Mouse (Mus musculus): ENCODE data around the gene Gm11034.

Gene Gm11034

GRCm38 (mm10) chr8:72213536-72213935, at the start of gene Gm11034:
TSS of gene Gm11034 (minus strand) at chr8:72213636.
- DNase-seq = no peak

GRCm38 (mm10) chr8:72262756-72263155, 49.3 kb upstream of the Gm11034 start:
- no peak for DNase-seq

- DNase-seq = no peak
These were observed 48.4 kb upstream of the Gm11034 start for GRCm38 (mm10) chr8:72261872-72262271.

- DNase-seq = no peak
These were observed 48.0 kb upstream of the Gm11034 start for GRCm38 (mm10) chr8:72261431-72261830.

GRCm38 (mm10) chr8:72261019-72261418, 47.6 kb upstream of the Gm11034 start:
- peak; percentile 36 for DNase-seq

- no peak for DNase-seq
These were observed 47.1 kb upstream of the Gm11034 start for GRCm38 (mm10) chr8:72260585-72260984.

GRCm38 (mm10) chr8:72259862-72260261, 46.4 kb upstream of the Gm11034 start:
- no peak for DNase-seq

GRCm38 (mm10) chr8:72257902-72258238, 44.4 kb upstream of the Gm11034 start:
- DNase-seq = no peak

- DNase-seq = no peak
These were observed 43.9 kb upstream of the Gm11034 start for GRCm38 (mm10) chr8:72257171-72257901.

GRCm38 (mm10) chr8:72244610-72245009, 31.2 kb upstream of the Gm11034 start:
- DNase-seq = no peak

- no peak for DNase-seq
These were observed 28.8 kb upstream of the Gm11034 start for GRCm38 (mm10) chr8:72242226-72242625.

- DNase-seq = no peak
These were observed 27.5 kb upstream of the Gm11034 start for GRCm38 (mm10) chr8:72240951-72241350.

GRCm38 (mm10) chr8:72240403-72240763, 26.9 kb upstream of the Gm11034 start:
- no peak for DNase-seq

- DNase-seq = peak; percentile 99
These were observed 26.3 kb upstream of the Gm11034 start, which contains the start of gene Ap1m1 for GRCm38 (mm10) chr8:72239499-72240402. TSS of gene Ap1m1 (plus strand) at chr8:72240018.

- no peak for DNase-seq
These were observed 9.2 kb upstream of the Gm11034 start for GRCm38 (mm10) chr8:72222656-72223055.

GRCm38 (mm10) chr8:72220758-72221157, 7.3 kb upstream of the Gm11034 start:
- no peak for DNase-seq

GRCm38 (mm10) chr8:72219541-72220363, 6.3 kb upstream of the Gm11034 start, which contains the start of gene Fam32a:
TSS of gene Fam32a (plus strand) at chr8:72219730.
- peak; percentile 89 for DNase-seq

- DNase-seq = no peak
These were observed 5.5 kb upstream of the Gm11034 start for GRCm38 (mm10) chr8:72218781-72219540.

GRCm38 (mm10) chr8:72215871-72216270, 2.4 kb upstream of the Gm11034 start:
- DNase-seq = no peak

- peak; percentile 57 for DNase-seq
These were observed 1.6 kb upstream of the Gm11034 start for GRCm38 (mm10) chr8:72215060-72215459.

- no peak for DNase-seq
These were observed 685 bp downstream of the Gm11034 start, which contains the start of gene Cib3 for GRCm38 (mm10) chr8:72212751-72213150. TSS of gene Cib3 (minus strand) at chr8:72212837.

- no peak for DNase-seq
These were observed 1.6 kb downstream of the Gm11034 start for GRCm38 (mm10) chr8:72211846-72212245.
